Mouse (Mus musculus) cortical plate, adult 2 months (tissue): ENCODE measurements around the gene Akna. TPM values are rescaled to one million over a fixed set of nuclear protein-coding genes. Genes with fewer than 3 reads are reported as not detected.
A peak's percentile ranks its signal among the peaks of the same experiment; 100 is the strongest.

Experiments
- H3K27ac ChIP-seq: fragments of 200-500 bp; 2 replicates; pipeline ENCODE4 v1.5.1; 2012; ENCODE audit warnings: low read length, control low read depth, inconsistent platforms; ENCODE audit not compliant: insufficient read depth
- H3K4me1 ChIP-seq: fragments of 200-500 bp; 2 replicates; pipeline ENCODE4 v1.6.1; 2011; ENCODE audit warnings: low read length; ENCODE audit not compliant: control insufficient read depth, insufficient read depth
- H3K4me3 ChIP-seq: fragments of 200-500 bp; 2 replicates; pipeline ENCODE4 v1.5.1; 2011; ENCODE audit warnings: mild to moderate bottlenecking, low read length, control low read depth; ENCODE audit not compliant: insufficient read depth
- CTCF ChIP-seq: fragments of 200-500 bp; IDR thresholded peaks from 2 replicates; pipeline ENCODE4 v1.5.1; 2011; ENCODE audit warnings: mild to moderate bottlenecking, control low read depth, low read length; ENCODE audit not compliant: insufficient read depth; ENCODE audit errors: extremely low read depth
- POLR2A ChIP-seq: fragments of 200-500 bp; IDR thresholded peaks from 2 replicates; pipeline ENCODE4 v1.6.1; 2011; ENCODE audit warnings: mild to moderate bottlenecking, low read length, control low read depth; ENCODE audit not compliant: insufficient read depth; ENCODE audit errors: extremely low read depth
- polyA plus RNA-seq: library from polyadenylated mRNA; depleted of rRNA; stranded (reverse); fragments of >200 nt; gene quantifications from 2 replicates; pipeline ENCODE4 v1.2.3, GENCODE M21; 2012

Gene Akna
- polyA plus RNA-seq, 1 experiment, result 1.8 TPM

GRCm38 (mm10) chr4:63385784-63386183 lies 17.4 kb downstream of the Akna start:
- H3K4me3 ChIP-seq, result no peak overlapping the region
- TF ChIP-seq POLR2A (no peak), CTCF (no peak)
- no peaks in the 10 kb centered on the region for H3K4me1 ChIP-seq
- no peak overlapping the region for H3K27ac ChIP-seq

DNA sequence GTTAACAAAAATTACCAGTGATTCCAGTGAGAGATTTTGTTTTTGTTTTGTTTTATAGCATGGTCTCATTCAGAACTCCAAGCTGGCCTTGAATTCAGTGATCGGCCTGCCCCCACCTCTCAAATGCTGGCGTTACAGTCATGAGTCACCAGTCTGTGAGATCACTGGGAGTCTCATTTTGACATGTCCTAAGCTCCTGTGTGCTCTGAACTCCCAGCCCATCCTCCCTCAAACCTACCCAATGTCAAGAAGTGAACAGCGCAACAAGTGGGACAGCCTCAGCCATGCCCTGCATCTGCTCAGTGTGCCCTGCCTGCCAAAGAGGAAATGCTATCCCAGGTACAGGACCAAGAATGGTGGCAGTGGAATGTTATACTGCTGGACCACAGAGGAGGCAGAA lies 17.9 kb downstream of the Akna start:
- Histone ChIP-seq H3K4me3 (no peak overlapping the region), H3K4me1 (no peaks in the 10 kb centered on the region), H3K27ac (no peak overlapping the region)
- TF ChIP-seq POLR2A, result no peak
- no peak for TF ChIP-seq CTCF

GRCm38 (mm10) chr4:63384262-63384661 lies 18.9 kb downstream of the Akna start:
- no peak overlapping the region for H3K27ac ChIP-seq
- no peak overlapping the region for H3K4me3 ChIP-seq
- TF ChIP-seq POLR2A (no peak), CTCF (no peak)
- no peaks in the 10 kb centered on the region for H3K4me1 ChIP-seq

- no peak overlapping the region for H3K27ac ChIP-seq
- H3K4me1 ChIP-seq, result no peaks in the 10 kb centered on the region
- H3K4me3 ChIP-seq, result no peak overlapping the region
- TF ChIP-seq CTCF (no peak), POLR2A (no peak)
Observed at GRCm38 (mm10) chr4:63383474-63383873, 19.7 kb downstream of the Akna start.

GRCm38 (mm10) chr4:63382676-63383369 lies 20.3 kb downstream of the Akna start:
- no peak overlapping the region for H3K4me3 ChIP-seq
- TF ChIP-seq POLR2A, result no peak
- no peak for TF ChIP-seq CTCF
- H3K27ac ChIP-seq, result no peak overlapping the region
- H3K4me1 ChIP-seq, result no peaks in the 10 kb centered on the region

- TF ChIP-seq CTCF (0 out of 2 replicates have a peak, but pooled peaks have one; percentile 4), POLR2A (no peak)
- no peaks in the 10 kb centered on the region for H3K4me1 ChIP-seq
- H3K27ac ChIP-seq, result no peak overlapping the region
- no peak overlapping the region for H3K4me3 ChIP-seq
Observed at GRCm38 (mm10) chr4:63377483-63377882, 25.7 kb downstream of the Akna start.

GRCm38 (mm10) chr4:63375367-63375766 lies 27.8 kb downstream of the Akna start:
- TF ChIP-seq POLR2A, result no peak
- no peak for TF ChIP-seq CTCF
- H3K27ac ChIP-seq, result no peak overlapping the region
- no peaks in the 10 kb centered on the region for H3K4me1 ChIP-seq
- no peak overlapping the region for H3K4me3 ChIP-seq

GRCm38 (mm10) chr4:63374331-63374730 lies 28.8 kb downstream of the Akna start:
- TF ChIP-seq POLR2A (no peak), CTCF (no peak)
- Histone ChIP-seq H3K4me1 (no peaks in the 10 kb centered on the region), H3K4me3 (no peak overlapping the region), H3K27ac (no peak overlapping the region)

DNA sequence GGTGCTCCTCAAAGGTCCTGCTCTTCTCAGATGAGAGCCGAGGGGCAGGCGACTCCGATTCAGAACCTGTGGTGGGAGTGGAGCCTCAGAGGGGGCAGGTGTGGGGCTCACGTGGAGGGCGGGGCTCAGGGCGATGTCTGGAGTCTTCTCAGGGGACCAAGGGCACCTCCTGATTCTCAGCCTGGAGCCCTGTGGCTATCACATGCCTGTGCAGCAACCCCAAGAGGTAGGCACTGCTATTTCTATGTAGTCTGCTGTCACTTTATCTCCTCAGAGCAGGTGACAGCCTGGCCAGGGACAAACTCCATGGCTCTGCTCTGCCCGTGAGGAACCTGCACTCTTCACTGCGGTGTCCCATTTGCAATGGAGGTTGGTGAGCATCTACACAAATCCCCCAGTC lies 29.8 kb downstream of the Akna start:
- H3K4me3 ChIP-seq, result no peak overlapping the region
- TF ChIP-seq POLR2A (no peak), CTCF (no peak)
- no peaks in the 10 kb centered on the region for H3K4me1 ChIP-seq

GRCm38 (mm10) chr4:63371890-63372289 lies 31.3 kb downstream of the Akna start:
- H3K27ac ChIP-seq, result no peak overlapping the region
- TF ChIP-seq POLR2A, result no peak
- peak; percentile 53 for TF ChIP-seq CTCF
- H3K4me1 ChIP-seq, result no peaks in the 10 kb centered on the region

More for the DNA sequence above, 29.8 kb downstream of the Akna start:
- no peak overlapping the region for H3K27ac ChIP-seq

More at GRCm38 (mm10) chr4:63371890-63372289, 31.3 kb downstream of the Akna start:
- no peak overlapping the region for H3K4me3 ChIP-seq
